Mouse (Mus musculus): ENCODE measurements around the gene Rasal2. TPM values are rescaled to one million over a fixed set of nuclear protein-coding genes. Genes with fewer than 3 reads are reported as not detected.

The Rasal2 gene
- polyA plus RNA-seq, 1 experiment, result 1.3 TPM

DNA sequence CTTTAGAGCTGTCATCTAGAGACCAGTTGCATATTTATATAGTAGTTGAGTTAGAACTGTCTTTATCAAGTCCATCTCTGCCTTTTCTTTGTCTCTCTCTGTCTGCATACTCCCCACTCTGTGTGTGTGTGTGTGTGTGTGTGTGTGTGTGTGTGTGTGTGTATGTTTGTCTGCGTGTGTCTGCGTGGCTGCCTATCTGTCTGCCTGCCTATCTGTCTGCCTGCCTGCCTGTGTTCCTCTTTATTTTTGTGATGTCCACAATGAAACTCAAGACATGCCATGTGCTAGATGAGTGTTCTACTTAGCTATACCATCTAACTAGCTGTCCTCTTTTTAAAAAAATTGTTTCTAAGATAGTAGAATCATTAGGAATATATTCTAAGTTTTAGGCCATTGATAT is 42.0 kb downstream of the Rasal2 start:
- no peak for TF ChIP-seq CTCF (IDR thresholded peaks at IDR 0.05; ENCODE audit: borderline replicate concordance, control insufficient read depth, extremely low read depth, insufficient read depth, low read length, poor library complexity)
- Histone ChIP-seq H3K36me3 (ENCODE audit: control insufficient read depth, insufficient read depth, low read length) (no peaks in the 10 kb centered on the region), H3K27me3 (ENCODE audit: control insufficient read depth, insufficient read depth, low read length) (no peaks in the 10 kb centered on the region), H3K27ac (ENCODE audit: control insufficient read depth, insufficient read depth, low read length) (no peak overlapping the region), H3K4me3 (ENCODE audit: control insufficient read depth, insufficient read depth, low read length) (no peak overlapping the region), H3K4me1 (replicated peaks; ENCODE audit: control insufficient read depth, insufficient read depth, low read length) (no peaks in the 10 kb centered on the region)
- DNase-seq, result no peak
- 97% methylated on average over 2 of the region's 2 CpGs for WGBS

DNA sequence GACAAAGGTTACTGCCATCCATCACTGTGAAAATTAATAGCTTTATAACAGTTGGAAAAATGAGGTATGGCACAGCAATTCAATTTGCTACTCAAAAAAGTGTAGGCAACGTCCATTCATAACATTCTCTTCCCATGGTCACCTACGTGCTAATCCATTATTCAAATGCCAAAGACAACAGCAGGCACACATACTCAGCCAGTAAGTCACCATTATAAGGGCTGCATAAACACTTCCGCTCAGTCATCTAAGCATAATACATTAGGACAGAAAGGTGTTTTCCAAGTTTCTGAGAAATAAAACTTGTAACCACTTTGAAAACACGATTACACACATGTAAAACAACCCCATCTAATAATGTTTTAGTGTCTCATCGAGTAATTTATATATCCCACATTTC is 44.1 kb downstream of the Rasal2 start:
- WGBS, result 94% methylated on average over 5 of the region's 5 CpGs
- no peak overlapping the region for H3K4me3 ChIP-seq (ENCODE audit: control insufficient read depth, insufficient read depth, low read length)
- H3K27ac ChIP-seq (ENCODE audit: control insufficient read depth, insufficient read depth, low read length), result no peak overlapping the region
- no peaks in the 10 kb centered on the region for H3K4me1 ChIP-seq (replicated peaks; ENCODE audit: control insufficient read depth, insufficient read depth, low read length)
- no peak for DNase-seq
- H3K27me3 ChIP-seq (ENCODE audit: control insufficient read depth, insufficient read depth, low read length), result no peaks in the 10 kb centered on the region
- H3K36me3 ChIP-seq (ENCODE audit: control insufficient read depth, insufficient read depth, low read length), result no peaks in the 10 kb centered on the region
- no peak for TF ChIP-seq POLR2A (IDR thresholded peaks at IDR 0.05; ENCODE audit: control insufficient read depth, extremely low read depth, insufficient read depth, low read length, poor library complexity)
- no peak for TF ChIP-seq CTCF (IDR thresholded peaks at IDR 0.05; ENCODE audit: borderline replicate concordance, control insufficient read depth, extremely low read depth, insufficient read depth, low read length, poor library complexity)

DNA sequence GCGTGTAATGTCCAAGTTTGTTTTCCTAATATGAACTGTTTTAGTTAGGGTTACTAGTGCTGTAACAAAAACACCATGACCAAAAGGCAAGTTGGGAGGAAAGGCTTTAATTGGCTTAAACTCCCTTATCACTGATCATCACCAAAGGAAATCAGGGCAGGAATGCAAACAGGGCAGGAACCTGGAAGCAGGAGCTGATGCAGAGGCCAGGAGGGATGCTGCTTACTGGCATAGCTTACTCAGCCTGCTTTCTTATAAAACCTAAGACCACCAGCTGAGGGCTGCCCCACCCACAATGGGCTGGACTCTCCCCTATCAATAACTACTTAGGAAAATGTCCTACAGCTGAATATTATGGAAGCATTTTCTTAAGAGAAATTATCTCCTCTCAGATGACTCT is 65.7 kb downstream of the Rasal2 start:
- H3K36me3 ChIP-seq (ENCODE audit: control insufficient read depth, insufficient read depth, low read length), result no peaks in the 10 kb centered on the region
- H3K27me3 ChIP-seq (ENCODE audit: control insufficient read depth, insufficient read depth, low read length), result no peaks in the 10 kb centered on the region
- H3K27ac ChIP-seq (ENCODE audit: control insufficient read depth, insufficient read depth, low read length), result no peak overlapping the region
- WGBS, result 91% methylated on average over 1 of the region's 1 CpGs
- DNase-seq, result no peak
- no peak overlapping the region for H3K4me3 ChIP-seq (ENCODE audit: control insufficient read depth, insufficient read depth, low read length)
- TF ChIP-seq POLR2A (IDR thresholded peaks at IDR 0.05; ENCODE audit: control insufficient read depth, extremely low read depth, insufficient read depth, low read length, poor library complexity), result no peak
- no peak for TF ChIP-seq CTCF (IDR thresholded peaks at IDR 0.05; ENCODE audit: borderline replicate concordance, control insufficient read depth, extremely low read depth, insufficient read depth, low read length, poor library complexity)
- no peaks in the 10 kb centered on the region for H3K4me1 ChIP-seq (replicated peaks; ENCODE audit: control insufficient read depth, insufficient read depth, low read length)

DNA sequence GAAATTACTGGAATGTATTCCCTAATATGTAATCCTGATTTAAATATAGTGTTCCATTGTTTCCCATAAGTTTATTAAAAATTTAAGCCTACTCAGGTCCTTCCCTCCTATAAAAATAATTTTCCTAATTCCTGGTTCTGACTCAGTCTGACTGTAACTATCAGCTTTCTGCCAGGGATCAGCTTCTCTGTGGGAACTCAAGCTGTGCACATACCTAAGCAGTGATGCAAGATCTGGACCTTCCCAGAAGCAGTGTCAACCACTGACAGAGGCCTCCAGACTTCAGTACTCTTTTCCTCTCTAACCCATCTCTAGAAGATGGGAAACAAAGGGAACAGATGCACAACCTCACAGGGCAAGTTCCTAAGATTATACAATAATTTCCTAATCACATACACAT is 68.9 kb downstream of the Rasal2 start:
- H3K4me1 ChIP-seq (replicated peaks; ENCODE audit: control insufficient read depth, insufficient read depth, low read length), result no peaks in the 10 kb centered on the region
- no peak overlapping the region for H3K4me3 ChIP-seq (ENCODE audit: control insufficient read depth, insufficient read depth, low read length)
- H3K36me3 ChIP-seq (ENCODE audit: control insufficient read depth, insufficient read depth, low read length), result no peaks in the 10 kb centered on the region
- TF ChIP-seq POLR2A (IDR thresholded peaks at IDR 0.05; ENCODE audit: control insufficient read depth, extremely low read depth, insufficient read depth, low read length, poor library complexity) (no peak), CTCF (IDR thresholded peaks at IDR 0.05; ENCODE audit: borderline replicate concordance, control insufficient read depth, extremely low read depth, insufficient read depth, low read length, poor library complexity) (no peak)
- H3K27me3 ChIP-seq (ENCODE audit: control insufficient read depth, insufficient read depth, low read length), result no peaks in the 10 kb centered on the region
- no peak for DNase-seq
- no peak overlapping the region for H3K27ac ChIP-seq (ENCODE audit: control insufficient read depth, insufficient read depth, low read length)

DNA sequence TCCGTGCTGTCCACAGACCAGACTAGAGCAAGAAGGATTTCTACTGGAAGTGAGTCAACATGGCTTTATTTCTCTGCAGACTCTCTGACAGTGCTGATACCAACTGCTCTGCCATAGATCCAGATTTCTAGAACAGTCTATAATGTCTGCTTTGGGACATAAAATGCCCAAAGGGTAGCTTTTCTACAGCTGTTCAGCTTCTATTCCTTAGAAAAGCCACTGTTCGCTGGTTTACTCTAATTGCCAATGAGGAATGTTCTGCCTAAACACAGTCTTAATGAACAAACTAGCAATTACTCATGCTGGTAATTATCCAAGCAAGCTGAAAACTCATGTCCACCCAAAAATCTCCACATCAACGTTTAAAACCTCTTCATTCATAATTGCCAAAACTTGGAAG is 77.6 kb downstream of the Rasal2 start:
- H3K36me3 ChIP-seq (ENCODE audit: control insufficient read depth, insufficient read depth, low read length), result no peaks in the 10 kb centered on the region
- no peaks in the 10 kb centered on the region for H3K27me3 ChIP-seq (ENCODE audit: control insufficient read depth, insufficient read depth, low read length)
- TF ChIP-seq CTCF (IDR thresholded peaks at IDR 0.05; ENCODE audit: borderline replicate concordance, control insufficient read depth, extremely low read depth, insufficient read depth, low read length, poor library complexity), result no peak
- no peak for TF ChIP-seq POLR2A (IDR thresholded peaks at IDR 0.05; ENCODE audit: control insufficient read depth, extremely low read depth, insufficient read depth, low read length, poor library complexity)
- DNase-seq, result no peak
- WGBS, result 92% methylated on average over 3 of the region's 3 CpGs
- H3K4me3 ChIP-seq (ENCODE audit: control insufficient read depth, insufficient read depth, low read length), result no peak overlapping the region
- H3K4me1 ChIP-seq (replicated peaks; ENCODE audit: control insufficient read depth, insufficient read depth, low read length), result no peaks in the 10 kb centered on the region
- no peak overlapping the region for H3K27ac ChIP-seq (ENCODE audit: control insufficient read depth, insufficient read depth, low read length)

DNA sequence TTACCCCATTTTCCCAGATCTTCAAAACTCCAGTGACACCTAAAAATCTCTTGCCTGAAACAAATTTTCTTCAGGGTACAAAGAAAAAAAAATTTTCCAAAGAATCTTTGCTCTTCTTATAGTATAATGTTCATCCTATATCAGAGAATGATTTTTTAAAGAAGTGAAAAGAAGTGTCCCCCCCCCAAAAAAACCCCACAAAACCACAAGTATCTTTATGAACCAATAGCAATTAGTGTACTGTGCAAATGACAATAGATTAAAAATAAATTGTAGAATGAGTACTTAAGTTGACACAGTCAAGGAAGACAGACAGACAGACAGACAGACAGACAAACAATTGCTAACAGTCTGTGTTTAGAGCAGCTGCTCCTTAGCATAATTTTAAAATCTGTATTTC is 84.3 kb downstream of the Rasal2 start:
- H3K4me3 ChIP-seq (ENCODE audit: control insufficient read depth, insufficient read depth, low read length), result no peak overlapping the region
- no peak for TF ChIP-seq CTCF (IDR thresholded peaks at IDR 0.05; ENCODE audit: borderline replicate concordance, control insufficient read depth, extremely low read depth, insufficient read depth, low read length, poor library complexity)
- TF ChIP-seq POLR2A (IDR thresholded peaks at IDR 0.05; ENCODE audit: control insufficient read depth, extremely low read depth, insufficient read depth, low read length, poor library complexity), result no peak
- no peak overlapping the region for H3K27ac ChIP-seq (ENCODE audit: control insufficient read depth, insufficient read depth, low read length)
- H3K4me1 ChIP-seq (replicated peaks; ENCODE audit: control insufficient read depth, insufficient read depth, low read length), result no peaks in the 10 kb centered on the region
- DNase-seq, result no peak
- no peaks in the 10 kb centered on the region for H3K27me3 ChIP-seq (ENCODE audit: control insufficient read depth, insufficient read depth, low read length)
- no peaks in the 10 kb centered on the region for H3K36me3 ChIP-seq (ENCODE audit: control insufficient read depth, insufficient read depth, low read length)

DNA sequence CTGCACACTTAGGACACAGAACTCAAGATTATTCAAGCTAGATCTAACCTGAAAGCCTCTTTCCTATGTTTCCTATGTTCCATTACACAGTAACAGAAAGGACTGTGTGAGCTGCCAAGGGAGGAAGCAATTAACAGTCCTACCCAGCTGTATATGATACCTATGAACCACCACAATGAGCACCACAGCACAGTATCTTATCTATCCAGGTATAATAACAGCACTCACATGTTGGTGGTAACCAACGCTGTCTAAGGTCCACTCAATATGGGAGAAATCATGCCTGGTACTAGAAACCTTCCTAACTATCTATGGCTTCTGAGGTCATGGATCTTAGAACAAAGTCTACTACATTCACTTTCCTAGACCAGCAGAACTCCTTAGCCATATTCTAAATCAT is 89.3 kb downstream of the Rasal2 start:
- WGBS, result 97% methylated on average over 1 of the region's 1 CpGs
- Histone ChIP-seq H3K4me1 (replicated peaks; ENCODE audit: control insufficient read depth, insufficient read depth, low read length) (no peaks in the 10 kb centered on the region), H3K4me3 (ENCODE audit: control insufficient read depth, insufficient read depth, low read length) (no peak overlapping the region), H3K36me3 (ENCODE audit: control insufficient read depth, insufficient read depth, low read length) (no peaks in the 10 kb centered on the region), H3K27ac (ENCODE audit: control insufficient read depth, insufficient read depth, low read length) (no peak overlapping the region), H3K27me3 (ENCODE audit: control insufficient read depth, insufficient read depth, low read length) (no peaks in the 10 kb centered on the region)
- no peak for DNase-seq
- TF ChIP-seq POLR2A (IDR thresholded peaks at IDR 0.05; ENCODE audit: control insufficient read depth, extremely low read depth, insufficient read depth, low read length, poor library complexity) (no peak), CTCF (IDR thresholded peaks at IDR 0.05; ENCODE audit: borderline replicate concordance, control insufficient read depth, extremely low read depth, insufficient read depth, low read length, poor library complexity) (no peak)

Measured in thymus, adult 2 months (tissue).